Mouse (Mus musculus): ENCODE measurements around the gene Trappc13.

Gene Trappc13

GRCm38 (mm10) chr13:104113782-104114181 is 64.5 kb downstream of the Trappc13 start:
- no peak for DNase-seq

- no peak for DNase-seq
These were observed 65.9 kb downstream of the Trappc13 start for GRCm38 (mm10) chr13:104112266-104112900.

DNA sequence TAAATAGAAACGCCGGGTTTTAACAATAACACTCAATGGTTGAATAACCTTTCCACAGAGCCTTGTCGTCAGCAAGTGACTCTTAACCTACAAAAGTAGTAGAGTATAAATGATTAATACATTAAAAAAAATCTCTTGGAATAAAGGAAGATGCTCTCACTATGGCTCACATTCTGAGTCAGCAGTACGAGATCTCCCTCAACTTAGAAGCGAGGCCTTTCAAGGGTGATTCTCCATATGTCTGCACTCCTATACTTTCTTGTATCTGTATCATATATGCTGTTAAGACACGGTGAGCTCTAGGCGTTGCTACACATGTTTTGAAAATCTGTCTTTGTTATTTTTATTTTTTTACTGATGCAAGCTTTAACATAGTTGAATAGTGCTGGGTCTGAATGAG is 67.7 kb downstream of the Trappc13 start:
- DNase-seq, result no peak

DNA sequence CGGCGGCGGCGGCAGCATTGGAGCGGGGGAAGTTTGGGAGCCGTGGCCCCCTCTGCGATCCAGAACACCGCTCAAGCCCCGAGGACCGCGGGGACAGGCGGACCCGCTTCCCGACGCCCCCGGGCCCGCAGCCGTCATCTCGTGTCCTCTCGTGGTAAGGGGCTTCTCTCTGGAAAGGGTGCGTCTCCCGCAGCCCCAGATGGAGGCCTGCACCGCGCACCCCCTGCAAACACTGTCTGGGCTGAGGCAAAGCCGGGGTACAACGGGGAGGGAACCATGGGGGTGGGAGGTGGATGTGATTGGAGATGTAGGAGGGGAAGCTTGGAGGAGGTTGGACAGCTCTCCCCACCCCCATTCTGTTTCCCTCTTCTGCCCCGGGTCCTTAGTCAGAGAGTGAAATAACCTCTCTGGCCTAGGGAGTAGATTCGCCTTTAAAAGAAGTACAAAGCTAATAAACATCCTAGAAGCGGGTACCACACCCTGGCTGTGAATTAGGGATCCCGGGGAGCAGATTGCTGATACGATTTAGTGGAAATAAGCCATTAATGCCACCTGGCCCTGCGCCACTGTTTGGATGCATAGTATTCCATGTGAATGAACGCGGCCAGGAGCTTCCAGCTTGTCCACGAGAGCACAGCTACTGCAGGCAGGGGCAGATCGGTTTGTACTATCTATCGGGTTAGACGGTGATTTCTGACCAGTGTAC is 68.3 kb downstream of the Trappc13 start:
- peak; percentile 48 to 53 for DNase-seq

GRCm38 (mm10) chr13:104109288-104109815 is 68.9 kb downstream of the Trappc13 start, which contains the start of the genes Nln and Sgtb:
Nln (minus strand) TSS chr13:104109614.
Sgtb (plus strand) TSS chr13:104109741.
- DNase-seq, result peak; percentile 87 to 88

DNA sequence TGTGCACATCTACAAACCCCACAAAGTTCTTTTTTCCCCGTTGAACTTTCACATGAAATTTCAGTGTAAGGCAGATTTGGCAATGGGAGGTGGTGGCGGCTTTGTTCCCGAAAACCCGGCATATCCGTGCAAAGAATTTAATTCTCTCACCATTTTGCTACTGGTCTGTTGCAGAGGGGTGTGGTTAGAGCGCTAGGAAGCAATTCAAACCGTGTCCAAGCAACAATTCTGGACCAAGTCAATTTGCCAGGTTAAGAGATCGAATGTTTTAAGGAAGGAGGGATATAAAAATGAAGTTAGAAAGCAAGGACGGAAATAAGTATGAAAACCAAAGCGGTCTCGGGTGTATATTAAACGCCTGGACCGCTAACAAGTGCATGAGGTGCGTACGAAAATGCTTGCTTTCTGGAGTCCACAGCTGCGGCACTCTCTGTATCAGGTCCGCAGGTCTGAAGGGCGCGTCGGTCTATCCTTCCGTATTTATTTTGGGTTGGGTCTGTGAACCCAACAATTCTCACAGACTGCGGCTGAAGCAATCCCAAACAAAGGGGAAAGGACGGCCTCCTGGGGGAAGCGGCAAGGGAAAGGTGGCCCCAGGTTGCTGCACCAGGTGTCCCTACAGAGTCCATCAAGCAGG is 69.5 kb downstream of the Trappc13 start:
- peak in 1 of 2 experiments; percentile 35 for DNase-seq

- no peak for DNase-seq
These were observed 76.5 kb downstream of the Trappc13 start for GRCm38 (mm10) chr13:104101606-104102235.

GRCm38 (mm10) chr13:104100416-104100815 is 77.9 kb downstream of the Trappc13 start:
- no peak for DNase-seq

GRCm38 (mm10) chr13:104097190-104097589 is 81.1 kb downstream of the Trappc13 start:
- DNase-seq, result peak; percentile 10 to 32

GRCm38 (mm10) chr13:104095955-104096354 is 82.3 kb downstream of the Trappc13 start:
- no peak for DNase-seq

DNA sequence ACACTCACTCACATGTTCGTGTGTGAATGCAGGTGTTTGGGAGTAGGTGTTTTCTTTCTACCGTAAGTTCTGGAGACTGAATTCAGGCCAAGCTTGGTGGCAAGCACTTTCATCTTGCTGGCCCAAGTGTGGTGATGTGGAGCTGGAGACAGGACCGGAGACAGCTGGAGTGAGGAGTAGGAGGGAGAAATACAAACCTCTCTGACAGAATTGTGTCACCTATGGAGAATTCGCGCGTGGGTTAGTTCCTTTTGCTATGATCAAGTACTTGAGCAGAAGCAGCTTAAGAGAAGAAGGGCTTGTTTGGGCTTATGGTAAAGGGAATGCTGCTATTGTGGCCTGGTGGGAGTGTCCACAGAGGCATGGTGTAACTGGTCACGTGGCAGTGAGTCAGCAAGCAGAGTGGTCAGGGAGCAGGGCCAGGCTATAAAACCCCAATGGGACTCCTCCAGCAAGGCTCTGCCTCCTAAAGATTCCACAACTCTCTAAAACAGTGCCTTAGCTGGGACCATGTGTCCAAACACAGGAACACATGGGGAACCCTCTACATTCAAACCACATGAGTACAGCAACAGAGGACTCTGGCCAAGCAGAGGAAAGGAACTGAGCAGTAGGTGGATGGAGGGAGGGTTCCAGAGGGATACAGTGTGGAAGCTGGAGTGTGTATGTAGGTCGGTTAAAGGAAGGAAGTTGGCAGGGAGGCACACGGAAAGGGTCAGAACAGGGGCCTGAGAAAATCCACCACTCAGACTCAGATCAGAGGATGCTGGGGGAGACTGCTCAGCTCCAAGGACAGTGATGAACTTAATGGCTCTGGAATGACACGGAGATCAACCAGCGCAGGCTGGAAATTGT is 83.5 kb downstream of the Trappc13 start:
- peak; percentile 37 to 52 for DNase-seq

Data from lung, adult 18-20 months (tissue).